Mouse (Mus musculus): ENCODE measurements at regions not wholly inside any gene's neighbourhood (a gene's known extent, or its start where the extent isn't known, plus 50 kb on each side); places are given as distances from the start of the nearest gene placed in this dataset.
A peak's percentile ranks its signal among the peaks of the same experiment; 100 is the strongest.

- Histone ChIP-seq H3K4me3 (no peak overlapping the region), H3K9ac (no peak overlapping the region), H3K4me1 (replicated peaks) (peaks cover 11% of the 10 kb centered on the region), H3K36me3 (no peaks in the 10 kb centered on the region), H3K4me2 (no peak overlapping the region), H3K27me3 (no peaks in the 10 kb centered on the region), H3K27ac (no peak overlapping the region), H3K9me3 (replicated peaks) (no peaks in the 10 kb centered on the region)
- WGBS = 31% methylated on average over 4 of the region's 4 CpGs
- no peak for ATAC-seq (replicated peaks; ENCODE audit: insufficient number of reproducible peaks, insufficient read depth, low FRiP score, low read depth)
These were observed 403.0 kb upstream of the Arglu1 start for GRCm38 (mm10) chr8:9093356-9093755.

GRCm38 (mm10) chr8:9072724-9073123 is 382.4 kb upstream of the Arglu1 start:
- no peak overlapping the region for H3K9ac ChIP-seq
- H3K27ac ChIP-seq = no peak overlapping the region
- H3K4me3 ChIP-seq = no peak overlapping the region
- H3K27me3 ChIP-seq = no peaks in the 10 kb centered on the region
- H3K36me3 ChIP-seq = no peaks in the 10 kb centered on the region
- H3K9me3 ChIP-seq (replicated peaks) = no peaks in the 10 kb centered on the region
- ATAC-seq (replicated peaks; ENCODE audit: insufficient number of reproducible peaks, insufficient read depth, low FRiP score, low read depth) = no peak
- H3K4me1 ChIP-seq (replicated peaks) = peaks cover 5% of the 10 kb centered on the region; the same call in 1 of the 2 replicates
- no peak overlapping the region for H3K4me2 ChIP-seq
- WGBS = 76% methylated on average over 4 of the region's 4 CpGs

DNA sequence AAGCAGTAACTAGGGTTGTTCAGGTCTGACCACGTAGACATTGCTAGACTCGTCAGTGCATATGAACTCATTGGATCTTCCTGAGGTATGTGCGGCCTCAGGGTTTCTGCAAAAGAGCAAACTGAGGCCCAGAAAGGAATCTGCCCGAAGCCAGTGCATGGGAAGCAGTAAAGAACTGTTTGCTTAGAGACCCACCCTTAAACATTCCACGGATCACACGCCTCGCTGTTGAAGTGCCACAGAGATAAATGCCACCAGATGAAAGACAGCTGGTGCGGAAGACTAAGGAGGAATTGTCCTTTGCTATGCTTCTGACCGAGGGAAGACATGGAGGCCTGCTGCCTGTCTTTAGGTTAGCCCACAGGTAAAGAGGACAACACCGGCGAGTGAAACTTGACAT is 382.0 kb upstream of the Arglu1 start:
- Histone ChIP-seq H3K4me3 (no peak overlapping the region), H3K4me2 (no peak overlapping the region), H3K9ac (no peak overlapping the region), H3K4me1 (replicated peaks) (peaks cover 5% of the 10 kb centered on the region; the same call in 1 of the 2 replicates), H3K27ac (no peak overlapping the region), H3K27me3 (no peaks in the 10 kb centered on the region), H3K36me3 (no peaks in the 10 kb centered on the region), H3K9me3 (replicated peaks) (no peaks in the 10 kb centered on the region)
- WGBS = 41% methylated on average over 11 of the region's 11 CpGs
- no peak for ATAC-seq (replicated peaks; ENCODE audit: insufficient number of reproducible peaks, insufficient read depth, low FRiP score, low read depth)

- Histone ChIP-seq H3K4me1 (replicated peaks) (peaks cover 5% of the 10 kb centered on the region; the same call in 1 of the 2 replicates), H3K36me3 (no peaks in the 10 kb centered on the region), H3K27me3 (no peaks in the 10 kb centered on the region), H3K9ac (no peak overlapping the region), H3K9me3 (replicated peaks) (no peaks in the 10 kb centered on the region), H3K27ac (no peak overlapping the region), H3K4me2 (no peak overlapping the region), H3K4me3 (no peak overlapping the region)
- ATAC-seq (replicated peaks; ENCODE audit: insufficient number of reproducible peaks, insufficient read depth, low FRiP score, low read depth) = no peak
- 73% methylated on average over 6 of the region's 6 CpGs for WGBS
These were observed 380.6 kb upstream of the Arglu1 start for GRCm38 (mm10) chr8:9070953-9071352.

GRCm38 (mm10) chr8:9069845-9070244 is 379.5 kb upstream of the Arglu1 start:
- ATAC-seq (replicated peaks; ENCODE audit: insufficient number of reproducible peaks, insufficient read depth, low FRiP score, low read depth) = no peak

GRCm38 (mm10) chr8:9067731-9068130 is 377.4 kb upstream of the Arglu1 start:
- no peak overlapping the region for H3K9ac ChIP-seq
- 68% methylated on average over 1 of the region's 1 CpGs for WGBS
- H3K36me3 ChIP-seq = no peaks in the 10 kb centered on the region
- peaks cover 5% of the 10 kb centered on the region; the same call in 1 of the 2 replicates for H3K4me1 ChIP-seq (replicated peaks)
- no peak overlapping the region for H3K4me3 ChIP-seq
- no peak for ATAC-seq (replicated peaks; ENCODE audit: insufficient number of reproducible peaks, insufficient read depth, low FRiP score, low read depth)
- H3K4me2 ChIP-seq = no peak overlapping the region
- H3K27ac ChIP-seq = no peak overlapping the region
- no peaks in the 10 kb centered on the region for H3K27me3 ChIP-seq
- H3K9me3 ChIP-seq (replicated peaks) = no peaks in the 10 kb centered on the region

More at GRCm38 (mm10) chr8:9069845-9070244, 379.5 kb upstream of the Arglu1 start:
- no peaks in the 10 kb centered on the region for H3K27me3 ChIP-seq
- H3K9ac ChIP-seq = no peak overlapping the region
- peaks cover 5% of the 10 kb centered on the region; the same call in 1 of the 2 replicates for H3K4me1 ChIP-seq (replicated peaks)
- no peak overlapping the region for H3K4me3 ChIP-seq
- WGBS = 46% methylated on average over 7 of the region's 7 CpGs
- no peaks in the 10 kb centered on the region for H3K36me3 ChIP-seq
- no peak overlapping the region for H3K4me2 ChIP-seq
- no peak overlapping the region for H3K27ac ChIP-seq
- no peaks in the 10 kb centered on the region for H3K9me3 ChIP-seq (replicated peaks)

DNA sequence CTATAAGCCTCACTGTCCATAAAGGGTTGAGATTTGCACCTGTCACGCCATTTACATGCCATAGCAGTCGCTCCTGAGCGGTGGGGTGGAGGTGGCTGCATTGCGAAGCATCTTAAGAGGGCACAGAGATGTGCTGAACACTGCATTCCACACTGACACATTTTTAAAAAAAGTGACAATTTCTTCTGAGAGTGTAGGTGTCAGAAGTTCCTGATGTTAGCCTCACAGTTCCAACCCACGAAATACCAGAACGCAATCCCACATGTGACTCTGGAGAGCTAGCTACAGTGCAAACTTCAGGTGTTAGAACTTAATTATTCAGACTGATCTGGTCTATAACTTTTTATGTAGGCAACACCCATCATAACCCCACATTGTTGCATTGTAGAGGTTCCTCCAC is 369.8 kb upstream of the Arglu1 start:
- 89% methylated on average over 6 of the region's 6 CpGs for WGBS
- ATAC-seq (replicated peaks; ENCODE audit: insufficient number of reproducible peaks, insufficient read depth, low FRiP score, low read depth) = no peak
- no peaks in the 10 kb centered on the region for H3K27me3 ChIP-seq
- H3K4me1 ChIP-seq (replicated peaks) = no peaks in the 10 kb centered on the region
- no peak overlapping the region for H3K27ac ChIP-seq
- no peak overlapping the region for H3K9ac ChIP-seq
- no peak overlapping the region for H3K4me3 ChIP-seq
- no peaks in the 10 kb centered on the region for H3K9me3 ChIP-seq (replicated peaks)
- H3K36me3 ChIP-seq = no peaks in the 10 kb centered on the region
- H3K4me2 ChIP-seq = no peak overlapping the region

- Histone ChIP-seq H3K9ac (no peak overlapping the region), H3K4me3 (no peak overlapping the region), H3K9me3 (replicated peaks) (no peaks in the 10 kb centered on the region), H3K36me3 (no peaks in the 10 kb centered on the region), H3K4me2 (no peak overlapping the region), H3K27me3 (no peaks in the 10 kb centered on the region), H3K4me1 (replicated peaks) (peaks cover 13% of the 10 kb centered on the region), H3K27ac (no peak overlapping the region)
- ATAC-seq (replicated peaks; ENCODE audit: insufficient number of reproducible peaks, insufficient read depth, low FRiP score, low read depth) = no peak
- 70% methylated on average over 6 of the region's 6 CpGs for WGBS
These were observed 365.1 kb upstream of the Arglu1 start for GRCm38 (mm10) chr8:9055416-9055819.

DNA sequence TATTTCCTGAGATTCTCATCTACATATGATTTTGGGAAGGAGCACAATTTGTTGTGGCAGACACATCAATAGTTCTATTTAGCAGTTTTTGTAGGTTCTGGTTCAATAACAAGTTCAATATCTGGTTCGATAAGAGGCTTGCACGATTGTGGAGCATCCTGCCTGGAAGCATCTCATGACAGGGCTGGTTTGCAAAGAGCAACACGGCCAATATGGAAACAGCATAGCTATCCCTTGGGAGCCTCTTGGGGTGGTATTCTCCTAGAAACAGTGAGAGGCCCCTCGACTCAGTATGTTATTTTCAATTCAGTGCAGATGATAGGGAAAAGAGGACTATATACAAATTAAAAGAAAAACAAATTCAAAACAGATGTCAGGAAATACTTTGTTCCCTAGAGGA is 364.5 kb upstream of the Arglu1 start:
- Histone ChIP-seq H3K9ac (no peak overlapping the region), H3K4me1 (replicated peaks) (peaks cover 14% of the 10 kb centered on the region), H3K27ac (no peak overlapping the region), H3K9me3 (replicated peaks) (no peaks in the 10 kb centered on the region), H3K4me2 (no peak overlapping the region), H3K4me3 (no peak overlapping the region), H3K36me3 (no peaks in the 10 kb centered on the region), H3K27me3 (no peaks in the 10 kb centered on the region)
- no peak for ATAC-seq (replicated peaks; ENCODE audit: insufficient number of reproducible peaks, insufficient read depth, low FRiP score, low read depth)
- 56% methylated on average over 4 of the region's 4 CpGs for WGBS

GRCm38 (mm10) chr8:9051699-9052098 is 361.4 kb upstream of the Arglu1 start:
- no peak for ATAC-seq (replicated peaks; ENCODE audit: insufficient number of reproducible peaks, insufficient read depth, low FRiP score, low read depth)
- Histone ChIP-seq H3K9ac (no peak overlapping the region), H3K27ac (no peak overlapping the region)

GRCm38 (mm10) chr8:9050740-9051475 is 360.6 kb upstream of the Arglu1 start:
- 41% methylated on average over 11 of the region's 11 CpGs for WGBS

More at GRCm38 (mm10) chr8:9051699-9052098, 361.4 kb upstream of the Arglu1 start:
- H3K4me2 ChIP-seq = peak overlapping the region; percentile 20
- H3K36me3 ChIP-seq = no peaks in the 10 kb centered on the region
- 35% methylated on average over 10 of the region's 10 CpGs for WGBS
- no peak overlapping the region for H3K4me3 ChIP-seq
- H3K4me1 ChIP-seq (replicated peaks) = peaks cover 14% of the 10 kb centered on the region
- H3K9me3 ChIP-seq (replicated peaks) = no peaks in the 10 kb centered on the region
- H3K27me3 ChIP-seq = no peaks in the 10 kb centered on the region

DNA sequence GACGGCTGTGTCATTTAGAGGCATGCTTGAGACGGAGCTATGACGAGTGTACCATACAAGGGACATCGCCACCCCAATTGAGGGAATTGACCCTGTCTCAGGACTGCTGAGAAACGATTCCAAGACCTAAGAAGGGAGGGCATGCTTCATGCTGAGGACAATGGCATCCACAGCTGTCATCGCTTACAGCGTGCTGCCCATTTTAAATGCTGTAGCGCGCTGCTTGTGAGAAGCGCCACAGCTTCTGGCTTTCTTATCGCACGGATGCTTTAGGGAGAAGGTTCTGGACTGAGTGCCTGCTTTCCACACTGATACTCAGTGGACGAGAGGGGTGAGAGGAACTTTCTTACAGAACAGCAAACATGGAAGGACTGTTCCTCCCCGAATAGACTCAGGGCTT is 357.8 kb upstream of the Arglu1 start:
- WGBS = 45% methylated on average over 14 of the region's 14 CpGs
- no peaks in the 10 kb centered on the region for H3K36me3 ChIP-seq
- no peak overlapping the region for H3K9ac ChIP-seq
- H3K4me2 ChIP-seq = 0 out of 2 replicates have a peak overlapping the region, but pooled peaks have one; percentile 9
- no peak overlapping the region for H3K27ac ChIP-seq
- no peaks in the 10 kb centered on the region for H3K27me3 ChIP-seq
- H3K9me3 ChIP-seq (replicated peaks) = no peaks in the 10 kb centered on the region
- H3K4me1 ChIP-seq (replicated peaks) = peaks cover 14% of the 10 kb centered on the region
- H3K4me3 ChIP-seq = no peak overlapping the region
- no peak for ATAC-seq (replicated peaks; ENCODE audit: insufficient number of reproducible peaks, insufficient read depth, low FRiP score, low read depth)

More at GRCm38 (mm10) chr8:9050740-9051475, 360.6 kb upstream of the Arglu1 start:
- H3K4me2 ChIP-seq = peak overlapping the region; percentile 20; the same call in 1 of the 2 replicates
- no peak for ATAC-seq (replicated peaks; ENCODE audit: insufficient number of reproducible peaks, insufficient read depth, low FRiP score, low read depth)
- no peaks in the 10 kb centered on the region for H3K36me3 ChIP-seq
- no peak overlapping the region for H3K4me3 ChIP-seq
- no peak overlapping the region for H3K9ac ChIP-seq
- H3K4me1 ChIP-seq (replicated peaks) = peaks cover 14% of the 10 kb centered on the region
- no peaks in the 10 kb centered on the region for H3K27me3 ChIP-seq
- H3K9me3 ChIP-seq (replicated peaks) = no peaks in the 10 kb centered on the region
- H3K27ac ChIP-seq = no peak overlapping the region
